Mouse (Mus musculus) thymus, postnatal 14 days (tissue): ENCODE results near the gene Grik2.
"Not testable (repeated sequence)": the region's sequence is repeated elsewhere in the genome, so short reads cannot be mapped to it uniquely, and the experiment has no call there.

Experiments used
- DNase-seq: peaks from one replicate; pipeline ENCODE4 v3.0.0; 2021

The Grik2 gene

GRCm38 (mm10) chr10:49256247-49256939 is 532.2 kb downstream of the Grik2 start:
- DNase-seq, result no peak

DNA sequence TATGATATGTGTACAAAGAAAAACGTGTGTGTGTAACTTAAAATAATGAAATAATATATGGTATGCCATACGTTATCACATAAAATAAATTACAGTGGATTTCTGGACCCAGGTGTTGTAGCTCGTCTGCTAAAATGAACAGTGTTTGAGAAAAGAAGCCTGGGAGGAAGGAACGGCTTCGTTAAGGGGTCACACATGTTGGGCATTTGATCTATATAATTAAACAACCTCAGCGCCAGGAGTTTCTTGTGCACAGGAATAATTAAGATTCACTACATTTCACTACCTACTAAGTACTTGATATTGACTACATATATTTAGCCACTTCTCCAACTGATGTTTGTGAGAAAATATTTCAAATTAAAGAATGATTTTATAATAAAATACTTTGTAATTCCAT is 551.2 kb downstream of the Grik2 start:
- not testable (repeated sequence) for DNase-seq

- not testable (repeated sequence) for DNase-seq
Measured at GRCm38 (mm10) chr10:49236844-49237243, 551.7 kb downstream of the Grik2 start.

- DNase-seq, result no peak
Measured at GRCm38 (mm10) chr10:49220096-49220495, 568.5 kb downstream of the Grik2 start.

- DNase-seq, result no peak
Measured at GRCm38 (mm10) chr10:49219631-49220030, 568.9 kb downstream of the Grik2 start.

GRCm38 (mm10) chr10:49191773-49192371 is 596.7 kb downstream of the Grik2 start:
- no peak for DNase-seq

DNA sequence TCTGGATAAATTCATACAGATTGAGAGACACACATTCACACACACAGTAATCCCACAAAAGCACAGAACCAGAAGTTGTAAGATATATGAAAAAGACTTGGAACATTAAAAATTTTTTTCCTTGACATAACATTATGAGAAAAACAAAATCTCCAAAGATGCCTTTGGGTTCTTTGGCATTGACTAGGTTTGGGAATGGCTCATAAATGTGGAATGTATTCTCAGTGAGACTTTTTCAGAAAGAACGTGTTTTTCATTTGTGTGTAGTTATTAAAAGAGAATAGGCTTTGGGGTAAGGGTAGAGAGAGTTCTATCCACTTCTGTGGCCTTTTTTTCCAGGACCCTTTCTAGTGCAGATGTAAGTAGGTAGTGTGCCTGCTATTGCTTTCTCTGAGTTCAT is 597.3 kb downstream of the Grik2 start:
- DNase-seq, result no peak

- no peak for DNase-seq
Measured at GRCm38 (mm10) chr10:49154134-49154533, 634.4 kb downstream of the Grik2 start.

DNA sequence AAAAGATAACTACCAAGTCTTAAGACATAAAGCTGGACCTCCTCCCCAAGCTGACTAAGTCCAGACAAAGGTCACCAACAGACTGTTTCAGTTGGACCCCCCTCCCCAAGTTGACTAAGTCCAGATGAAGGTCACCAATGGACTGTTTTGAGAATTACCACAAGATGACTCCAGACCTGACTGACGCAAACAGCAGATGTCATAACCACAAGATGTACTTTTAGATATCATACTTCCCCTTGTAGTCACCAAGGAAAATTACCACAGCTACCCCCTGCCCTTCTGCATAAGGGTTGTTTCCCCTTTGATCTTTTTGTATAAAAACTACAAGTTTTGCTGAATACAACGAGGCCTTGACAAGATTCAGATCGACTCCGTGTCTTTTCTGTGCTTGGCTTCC is 637.1 kb downstream of the Grik2 start:
- DNase-seq, result not testable (repeated sequence)

DNA sequence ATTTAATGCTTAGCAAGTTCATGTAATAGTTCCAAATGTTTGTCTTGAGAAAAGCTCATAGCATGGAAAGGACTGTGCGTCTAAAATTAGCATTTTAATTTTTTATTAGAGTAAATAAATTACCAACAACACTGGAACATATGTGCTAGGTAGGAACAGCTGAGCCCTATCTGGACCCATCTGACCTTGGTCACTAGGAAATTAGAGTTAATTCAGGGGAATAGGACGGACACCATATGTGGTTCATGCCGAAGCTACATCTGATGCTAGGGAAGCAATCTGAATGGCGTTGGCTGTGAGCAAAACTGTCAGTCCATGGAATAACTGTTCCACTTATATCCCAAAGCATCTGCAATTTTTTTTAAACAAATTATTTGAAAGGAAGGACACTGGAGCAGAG is 638.9 kb downstream of the Grik2 start:
- DNase-seq, result no peak

GRCm38 (mm10) chr10:49142658-49143057 is 645.9 kb downstream of the Grik2 start:
- no peak for DNase-seq

DNA sequence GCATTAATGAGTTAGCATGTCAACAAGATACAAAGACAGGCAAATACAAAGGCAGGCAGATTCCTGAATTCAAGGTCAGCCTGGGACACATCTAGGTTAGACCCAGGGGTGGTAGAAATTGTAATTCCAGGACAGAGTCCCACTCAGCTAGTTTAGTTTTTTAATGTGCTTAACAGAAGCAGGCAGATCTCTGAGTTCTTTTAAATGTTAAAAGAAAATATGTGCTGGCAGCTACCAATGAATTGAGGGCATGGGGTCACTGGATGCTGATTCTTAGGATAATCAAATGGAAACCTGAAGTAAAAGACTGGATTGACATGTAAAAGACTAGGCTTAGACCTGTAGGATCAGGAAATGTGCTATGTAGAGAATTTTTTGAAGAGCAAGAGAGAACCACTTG is 651.8 kb downstream of the Grik2 start:
- DNase-seq, result no peak

DNA sequence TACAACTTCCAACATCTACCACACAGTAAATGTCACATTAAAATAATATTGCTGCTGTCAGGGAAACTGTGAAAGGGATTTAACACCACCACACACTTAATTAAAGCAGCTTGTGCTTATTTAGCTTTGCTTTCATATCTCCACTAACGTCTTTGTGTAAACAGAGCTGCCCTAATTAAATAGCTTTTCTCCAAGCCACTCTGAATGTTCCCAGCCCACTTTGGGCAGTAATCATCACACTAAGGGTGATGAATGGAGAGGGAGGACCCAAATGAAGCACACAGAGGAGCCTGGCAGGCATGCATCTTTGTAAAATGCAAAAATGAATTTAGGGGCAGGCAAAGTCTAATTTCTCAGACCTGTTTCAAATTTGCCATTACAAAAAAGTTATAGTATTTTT is 657.3 kb downstream of the Grik2 start:
- no peak for DNase-seq

DNA sequence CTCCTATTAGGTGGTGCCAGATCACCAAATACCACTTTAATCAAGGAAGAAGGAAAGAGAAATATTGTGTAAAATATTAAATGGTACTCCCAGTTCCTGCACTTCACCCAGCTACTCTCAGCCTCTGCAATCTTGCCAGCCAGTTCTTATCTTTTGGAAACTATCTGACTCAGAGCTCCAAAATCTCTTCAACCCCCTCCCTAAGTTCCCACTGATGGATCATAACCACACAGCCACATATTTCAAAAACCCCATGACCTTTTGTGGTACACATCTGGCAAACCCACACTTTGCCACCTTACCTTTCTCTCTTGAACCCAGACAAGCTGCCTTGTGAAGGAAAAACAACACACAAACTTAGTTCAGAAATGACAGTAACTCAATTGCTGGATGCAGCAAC is 738.2 kb downstream of the Grik2 start:
- no peak for DNase-seq

DNA sequence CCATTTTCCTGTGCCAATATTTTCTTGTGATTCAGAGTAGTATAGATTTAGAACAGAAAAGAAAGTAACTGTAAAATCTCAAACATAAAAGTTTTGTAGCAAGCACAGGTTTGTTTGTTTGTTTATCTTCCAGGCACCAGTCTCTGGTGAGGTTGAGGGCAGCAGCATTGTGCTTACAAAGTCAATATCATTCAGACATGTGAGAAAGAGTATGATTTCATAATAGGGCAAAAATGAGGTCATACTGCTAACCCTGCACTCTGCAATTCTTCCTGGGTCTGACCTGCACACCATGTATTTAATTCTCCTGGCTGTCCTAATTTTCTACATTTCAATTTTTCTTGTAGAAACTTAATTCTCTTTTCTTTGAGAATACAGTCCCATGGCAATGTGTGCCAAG is 739.2 kb downstream of the Grik2 start:
- DNase-seq, result no peak
